ENCODE assay signal across 8 mouse cellular contexts in genomic region chr2:131159938-131160581, GRCm38 (mm10). TPM values are rescaled to one million over a fixed set of nuclear protein-coding genes. Genes with fewer than 3 reads are reported as not detected.
DNase-seq lines count a peak whose midpoint lies in the region; ATAC-seq and TF ChIP-seq lines count a peak whose summit lies in the region.

Gene 1700037H04Rik, minus strand, starts transcription at chr2:131160081.

- H3K36me3 ChIP-seq in megakaryocyte, embryonic 14.5 days (replicated peaks; ENCODE audit: low read length): peaks cover 31% of the 10 kb centered on the region

- H3K4me1 ChIP-seq in cortical plate, adult 2 months (ENCODE audit: control insufficient read depth, insufficient read depth, low read length): peaks cover 4% of the 10 kb centered on the region
- H3K4me1 ChIP-seq in megakaryocyte, embryonic 14.5 days: peaks cover 50% of the 10 kb centered on the region

- TF ChIP-seq CTCF in cortical plate, adult 2 months (IDR thresholded peaks at IDR 0.05; ENCODE audit: extremely low read depth, insufficient read depth, low read length): no peak

- H3K4me3 ChIP-seq in cortical plate, adult 2 months (ENCODE audit: insufficient read depth, low read length): peak within 1 kb of the TSS; percentile 75
- peak within 1 kb of the TSS; percentile 92 for H3K4me3 ChIP-seq in megakaryocyte, embryonic 14.5 days (replicated peaks)

- DNase-seq in gastrocnemius, adult 8-10 months (ENCODE audit: low spot score in 2 of 2): peak; percentile 92 to 95
- DNase-seq in hindlimb bud, embryonic 11.5 days (ENCODE audit: extremely low spot score, low read depth, low spot score): peak; percentile 97
- DNase-seq in left cerebral cortex, adult 8-10 months (ENCODE audit: low spot score in 2 of 2): peak; percentile 82 to 97
- DNase-seq in right cerebral cortex, postnatal 10 days (ENCODE audit: low spot score in 2 of 2): peak; percentile 99
- peak; percentile 92 for DNase-seq in urinary bladder, postnatal 25 days (ENCODE audit: low spot score)

- H3K9me3 ChIP-seq in megakaryocyte, embryonic 14.5 days: peaks cover 7% of the 10 kb centered on the region

- TF ChIP-seq POLR2A in cortical plate, adult 2 months (IDR thresholded peaks at IDR 0.05; ENCODE audit: extremely low read depth, insufficient read depth, low read length): peak; percentile 97

- H3K27me3 ChIP-seq in megakaryocyte, embryonic 14.5 days (replicated peaks): no peaks in the 10 kb centered on the region

- ATAC-seq in activated CD4-positive, CD25-positive, alpha-beta regulatory T cell, adult 4 months: peak; percentile 99

- H3K27ac ChIP-seq in cortical plate, adult 2 months (ENCODE audit: insufficient read depth, low read length): peak within 1 kb of the TSS; percentile 63

RNA-seq across cellular contexts. Expression of gene 1700037H04Rik, which starts in this region (rescaled TPM):
- polyA plus RNA-seq in activated CD4-positive, CD25-positive, alpha-beta regulatory T cell, adult 4 months (2017; shearing (Covaris generic)): 10 to 100 TPM; 37.7 to 47.8 TPM
- polyA plus RNA-seq in cortical plate, adult 2 months (2012; rRNA removed): 110 and 130 TPM in 2 replicates
- total RNA-seq in gastrocnemius, adult 8-10 months (2022): 1 to 10 TPM; 2.6 to 5.9 (median 4.4) TPM
- 10 to 100 TPM; 84.5 to 96.9 (median 92.6) TPM for total RNA-seq in left cerebral cortex, adult 8-10 months (2022)
- 322 and 610 TPM in 2 replicates for polyA plus RNA-seq in megakaryocyte, embryonic 14.5 days (2012; ENCODE audit: insufficient read depth, low replicate concordance)

Comparison
In these comparisons a context has a peak if more than half of its experiments do, and no peak if none do; other contexts are left out.
1. Peak in every context shown above with its lines: DNase-seq, ATAC-seq, H3K4me3 ChIP-seq and H3K27ac ChIP-seq.
2. RNA of gene 1700037H04Rik (total RNA-seq): 84.5 to 96.9 TPM in left cerebral cortex, adult 8-10 months; 2.6 to 5.9 TPM in gastrocnemius, adult 8-10 months; every median in the first group is over 10 times any median in the second.